Mouse (Mus musculus) ovary, adult 18-20 months (tissue): ENCODE measurements around the gene Alas2.

Source experiments
- DNase-seq: peaks from one replicate; pipeline ENCODE4 v3.0.0; 2022; ENCODE audit warnings: low spot score, mixed read lengths

Gene Alas2

GRCm38 (mm10) chrX:150547239-150547638, at the start of gene Alas2:
TSS of gene Alas2 (plus strand) at chrX:150547375.
- no peak for DNase-seq

- no peak for DNase-seq
Observed at GRCm38 (mm10) chrX:150508696-150509095, 38.5 kb upstream of the Alas2 start.

- DNase-seq: no peak
Observed at GRCm38 (mm10) chrX:150510631-150511030, 36.5 kb upstream of the Alas2 start.

GRCm38 (mm10) chrX:150511274-150511673, 35.9 kb upstream of the Alas2 start:
- DNase-seq: no peak

GRCm38 (mm10) chrX:150514127-150514526, 33.0 kb upstream of the Alas2 start:
- no peak for DNase-seq

- DNase-seq: no peak
Observed at GRCm38 (mm10) chrX:150516015-150516414, 31.2 kb upstream of the Alas2 start.

GRCm38 (mm10) chrX:150516477-150516876, 30.7 kb upstream of the Alas2 start:
- DNase-seq: no peak

- DNase-seq: no peak
Observed at GRCm38 (mm10) chrX:150540111-150540510, 7.1 kb upstream of the Alas2 start.

- no peak for DNase-seq
Observed at GRCm38 (mm10) chrX:150541684-150542083, 5.5 kb upstream of the Alas2 start.

- DNase-seq: peak; percentile 9
Observed at GRCm38 (mm10) chrX:150549639-150550038, 2.5 kb downstream of the Alas2 start.

GRCm38 (mm10) chrX:150551986-150552385, 4.8 kb downstream of the Alas2 start:
- no peak for DNase-seq

GRCm38 (mm10) chrX:150554032-150554431, 6.9 kb downstream of the Alas2 start:
- no peak for DNase-seq

- DNase-seq: no peak
Observed at GRCm38 (mm10) chrX:150564644-150565357, 17.6 kb downstream of the Alas2 start.

- DNase-seq: no peak
Observed at GRCm38 (mm10) chrX:150581921-150582320, 34.7 kb downstream of the Alas2 start.

GRCm38 (mm10) chrX:150585116-150585515, 37.9 kb downstream of the Alas2 start:
- no peak for DNase-seq

- peak; percentile 72 for DNase-seq
Observed at GRCm38 (mm10) chrX:150588023-150588764, 41.0 kb downstream of the Alas2 start, which contains the start of gene Pfkfb1. TSS of gene Pfkfb1 (plus strand) at chrX:150588229.

GRCm38 (mm10) chrX:150589696-150590095, 42.5 kb downstream of the Alas2 start, which contains the start of gene Apex2:
TSS of gene Apex2 (minus strand) at chrX:150589868.
- DNase-seq: no peak

- no peak for DNase-seq
Observed at GRCm38 (mm10) chrX:150593266-150594035, 46.3 kb downstream of the Alas2 start.

- no peak for DNase-seq
Observed at GRCm38 (mm10) chrX:150594176-150594575, 47.0 kb downstream of the Alas2 start.

GRCm38 (mm10) chrX:150595016-150595760, 48.0 kb downstream of the Alas2 start:
- no peak for DNase-seq

- DNase-seq: no peak
Observed at GRCm38 (mm10) chrX:150598882-150599281, 51.7 kb downstream of the Alas2 start.
